Mouse (Mus musculus): Measurements from ENCODE around the gene Cyth3.

GRCm38 (mm10) chr5:143663074-143663687, 40.9 kb downstream of the Cyth3 start:
- TF ChIP-seq CTCF (IDR thresholded peaks at IDR 0.05; ENCODE audit: control insufficient read depth, insufficient read depth, low read length): no peak
- TF ChIP-seq POLR2A (IDR thresholded peaks at IDR 0.05; ENCODE audit: borderline replicate concordance, control insufficient read depth, low read depth, low read length): no peak

Data from bone marrow, adult 2 months (tissue).